Mouse (Mus musculus): ENCODE data around the gene Narfl. TPM values are rescaled to one million over a fixed set of nuclear protein-coding genes. Genes with fewer than 3 reads are reported as not detected.
A peak's percentile ranks its signal among the peaks of the same experiment; 100 is the strongest.

The Narfl gene
- total RNA-seq, 2 experiments from 2014 or later = 31.9 to 39.7 TPM

DNA sequence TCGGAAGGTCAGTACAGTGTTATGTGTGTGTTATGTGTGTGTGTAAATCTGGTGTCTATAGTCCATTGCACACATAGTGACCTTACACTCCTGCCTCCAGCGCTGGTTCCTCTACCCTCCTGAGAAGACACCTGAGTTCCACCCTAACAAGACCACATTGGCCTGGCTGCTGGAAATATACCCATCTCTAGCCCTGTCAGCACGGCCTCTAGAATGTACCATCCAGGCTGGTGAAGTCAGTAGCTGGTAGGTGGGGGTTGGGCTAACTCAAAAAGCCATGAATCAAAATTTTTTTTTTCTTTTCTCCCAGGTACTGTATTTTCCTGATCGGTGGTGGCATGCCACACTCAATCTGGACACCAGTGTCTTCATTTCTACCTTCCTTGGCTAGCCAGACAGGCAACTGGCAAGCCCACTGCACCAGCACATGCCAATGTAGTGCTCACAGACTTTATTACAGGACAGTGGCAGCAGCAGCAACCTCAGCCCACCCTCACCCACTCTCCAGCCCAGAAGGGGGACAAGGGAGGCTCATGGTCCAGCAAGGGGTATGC is 56.7 kb downstream of the Narfl start:
- no peak for DNase-seq

- DNase-seq = no peak
Observed at GRCm38 (mm10) chr17:25830806-25831431, 57.3 kb downstream of the Narfl start.

- peak; percentile 69 for DNase-seq
Observed at GRCm38 (mm10) chr17:25831451-25832281, 58.1 kb downstream of the Narfl start.

GRCm38 (mm10) chr17:25832436-25833290 is 59.1 kb downstream of the Narfl start:
- DNase-seq = peak; percentile 100

Small RNA genes lying within 50 kb of the gene (microRNA-seq; reads per million reads assigned to microRNA genes)
- gene Gm25083 = not detected
- gene Mir3082 = 4.6 reads per million, percentile 3 among the genes with 10 or more reads in this experiment
- 1.4 reads per million for gene Mir6966

Other genes with a start within 250 kb of the Narfl start
- gene Sox8, start 203.1 kb upstream of the Narfl start, total RNA-seq (2021) = 1 to 10 TPM; 1.7 to 2.4 TPM
- 10 to 100 TPM; 35.8 to 44.3 TPM for gene Lmf1, start 194.7 kb upstream of the Narfl start, total RNA-seq (2021)
- gene Gng13, start 56.6 kb upstream of the Narfl start, total RNA-seq (2021) = under 1 TPM in 1 of 2 experiments, not detected in 1; 0.70 TPM
- gene Chtf18, start 46.4 kb upstream of the Narfl start, total RNA-seq (2021) = 10 to 100 TPM in 1 of 2 experiments, 1 to 10 TPM in 1; 7.9 to 11.2 TPM
- 10 to 100 TPM in 1 of 2 experiments, 1 to 10 TPM in 1; 9.5 to 11.0 TPM for gene Rpusd1, start 46.1 kb upstream of the Narfl start, total RNA-seq (2021)
- not detected for gene Mslnl, start 37.7 kb upstream of the Narfl start, total RNA-seq (2021)
- 10 to 100 TPM; 13.6 to 19.0 TPM for gene Msln, start 19.4 kb upstream of the Narfl start, total RNA-seq (2021)
- gene Haghl, start 11.9 kb downstream of the Narfl start, total RNA-seq (2021) = 10 to 100 TPM; 22.5 to 35.3 TPM
- gene Ccdc78, start 12.8 kb downstream of the Narfl start, total RNA-seq (2021) = not detected
- 10 to 100 TPM; 63.1 to 76.4 TPM for gene Fam173a, start 19.1 kb downstream of the Narfl start, total RNA-seq (2021)
- under 1 TPM in 1 of 2 experiments, not detected in 1; 0.48 TPM for gene AC134908.4, start 21.9 kb downstream of the Narfl start, total RNA-seq (2021)
- 10 to 100 TPM; 28.0 to 45.1 TPM for gene Metrn, start 23.4 kb downstream of the Narfl start, total RNA-seq (2021)
- gene Fbxl16, start 35.3 kb downstream of the Narfl start, total RNA-seq (2021) = 10 to 100 TPM; 11.6 to 14.5 TPM
- gene Wdr24, start 49.9 kb downstream of the Narfl start, total RNA-seq (2021) = 10 to 100 TPM; 17.6 to 23.1 TPM
- gene Jmjd8, start 55.1 kb downstream of the Narfl start, total RNA-seq (2021) = 10 to 100 TPM; 54.9 to 62.3 TPM
- 100 to 1,000 TPM; 138 to 157 TPM for gene Stub1, start 59.6 kb downstream of the Narfl start, total RNA-seq (2021)
- gene Rhbdl1, start 63.5 kb downstream of the Narfl start, total RNA-seq (2021) = 10 to 100 TPM; 11.9 to 14.6 TPM
- 10 to 100 TPM in 1 of 2 experiments, 1 to 10 TPM in 1; 7.0 to 12.3 TPM for gene Gm20683, start 68.0 kb downstream of the Narfl start, total RNA-seq (2021)
- 10 to 100 TPM; 71.6 to 98.5 TPM for gene Rhot2, start 71.1 kb downstream of the Narfl start, total RNA-seq (2021)
- gene Wdr90, start 87.7 kb downstream of the Narfl start, total RNA-seq (2021) = 10 to 100 TPM; 17.5 to 24.1 TPM
- gene Mcrip2, start 95.0 kb downstream of the Narfl start, total RNA-seq (2021) = 100 to 1,000 TPM; 319 to 366 TPM
- 10 to 100 TPM; 66.8 to 69.2 TPM for gene Mettl26, start 101.3 kb downstream of the Narfl start, total RNA-seq (2021)
- 1 to 10 TPM in 1 of 2 experiments, under 1 TPM in 1; 0.78 to 2.7 TPM for gene Wfikkn1, start 107.1 kb downstream of the Narfl start, total RNA-seq (2021)
- gene Rab40c, start 146.0 kb downstream of the Narfl start, total RNA-seq (2021) = 10 to 100 TPM; 16.9 to 25.6 TPM
- 100 to 1,000 TPM; 101 to 118 TPM for gene Pigq, start 171.2 kb downstream of the Narfl start, total RNA-seq (2021)
- 1 to 10 TPM in 1 of 2 experiments, under 1 TPM in 1; 0.30 to 1.4 TPM for gene Nhlrc4, start 171.2 kb downstream of the Narfl start, total RNA-seq (2021)
- not detected for gene A930017K11Rik, start 178.8 kb downstream of the Narfl start, total RNA-seq (2021)
- 10 to 100 TPM; 15.8 to 16.2 TPM for gene Capn15, start 212.0 kb downstream of the Narfl start, total RNA-seq (2021)